Mouse (Mus musculus): Measurements from ENCODE around the gene Lpar3. TPM values are rescaled to one million over a fixed set of nuclear protein-coding genes. Genes with fewer than 3 reads are reported as not detected.

The Lpar3 gene
- polyA plus RNA-seq, 1 experiment, result not detected

DNA sequence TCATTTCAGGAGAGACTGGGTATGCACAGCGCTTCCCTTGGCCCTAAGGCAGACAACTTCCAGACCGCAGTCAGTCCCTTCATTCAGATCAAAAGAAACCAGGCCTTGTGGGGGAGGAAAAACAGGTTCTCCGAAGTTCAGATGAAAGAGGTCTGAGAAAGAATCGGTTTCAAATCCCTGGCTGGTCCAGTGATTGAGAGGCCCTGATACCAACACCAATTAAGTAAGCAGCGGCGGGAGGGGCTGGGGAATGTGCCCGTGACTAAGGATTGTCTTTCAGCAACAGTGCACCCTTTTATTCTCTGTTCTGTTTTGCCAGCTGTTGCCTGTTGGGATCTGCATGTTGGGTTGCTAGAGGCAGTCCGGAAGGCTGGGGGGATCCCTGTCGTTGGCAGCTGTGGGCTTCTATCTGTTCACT lies 90.4 kb downstream of the Lpar3 start:
- TF ChIP-seq CTCF (IDR thresholded peaks at IDR 0.05; ENCODE audit: control insufficient read depth, insufficient read depth, low read length) (no peak), POLR2A (IDR thresholded peaks at IDR 0.05; ENCODE audit: borderline replicate concordance, control insufficient read depth, low read depth, low read length) (no peak)
- Histone ChIP-seq H3K27ac (ENCODE audit: control insufficient read depth, insufficient read depth, low read depth, low read length, poor library complexity) (no peak overlapping the region), H3K4me1 (ENCODE audit: control insufficient read depth, insufficient read depth, low read length) (no peaks in the 10 kb centered on the region), H3K4me3 (replicated peaks; ENCODE audit: control insufficient read depth, low read depth, low read length) (no peak overlapping the region)
- 62% methylated on average over 9 of the region's 9 CpGs for WGBS

DNA sequence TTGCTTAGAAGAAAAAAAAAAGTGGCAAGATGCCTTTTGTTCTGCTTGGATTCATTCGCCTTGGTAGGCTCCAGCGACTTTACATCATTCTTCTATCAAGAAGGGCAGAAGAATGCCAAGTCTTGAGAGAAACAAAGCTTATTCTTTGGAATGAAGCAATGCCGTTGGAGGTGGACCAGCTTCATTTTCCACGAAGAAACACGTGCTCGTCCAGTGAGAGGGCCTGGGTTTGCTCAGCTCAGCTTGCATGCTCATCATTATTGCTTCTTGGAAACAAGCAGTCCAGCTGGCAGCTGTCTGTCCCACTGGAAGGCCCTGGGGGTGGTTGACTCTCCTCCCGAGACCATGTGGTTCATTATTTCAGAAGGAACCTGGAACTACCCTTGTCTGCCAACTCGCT lies 94.7 kb downstream of the Lpar3 start:
- no peak overlapping the region for H3K4me3 ChIP-seq (replicated peaks; ENCODE audit: control insufficient read depth, low read depth, low read length)
- no peak overlapping the region for H3K27ac ChIP-seq (ENCODE audit: control insufficient read depth, insufficient read depth, low read depth, low read length, poor library complexity)
- no peak for TF ChIP-seq POLR2A (IDR thresholded peaks at IDR 0.05; ENCODE audit: borderline replicate concordance, control insufficient read depth, low read depth, low read length)
- TF ChIP-seq CTCF (IDR thresholded peaks at IDR 0.05; ENCODE audit: control insufficient read depth, insufficient read depth, low read length), result no peak
- no peaks in the 10 kb centered on the region for H3K4me1 ChIP-seq (ENCODE audit: control insufficient read depth, insufficient read depth, low read length)
- WGBS, result 82% methylated on average over 8 of the region's 8 CpGs

DNA sequence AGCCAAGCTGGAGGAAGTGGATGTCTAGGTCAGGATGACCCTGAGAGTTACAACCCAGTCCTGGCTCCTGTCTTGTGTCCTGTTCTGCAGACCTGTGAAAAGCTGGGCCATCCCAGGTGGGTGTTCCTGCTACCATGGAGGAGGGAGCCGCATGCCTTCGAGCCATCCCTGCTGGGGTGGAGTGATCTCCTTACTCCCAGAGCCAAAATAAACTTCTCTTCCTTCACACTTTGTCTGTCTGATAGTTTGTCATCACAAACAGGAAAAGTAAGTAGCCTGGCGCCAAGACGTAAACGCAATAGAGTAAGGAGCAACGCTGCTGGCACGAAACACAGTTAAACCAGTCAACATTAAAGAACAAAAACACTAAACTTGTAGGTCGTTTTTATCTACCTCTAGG lies 95.5 kb downstream of the Lpar3 start:
- H3K4me1 ChIP-seq (ENCODE audit: control insufficient read depth, insufficient read depth, low read length), result no peaks in the 10 kb centered on the region
- H3K4me3 ChIP-seq (replicated peaks; ENCODE audit: control insufficient read depth, low read depth, low read length), result no peak overlapping the region
- WGBS, result 85% methylated on average over 8 of the region's 8 CpGs
- no peak for TF ChIP-seq CTCF (IDR thresholded peaks at IDR 0.05; ENCODE audit: control insufficient read depth, insufficient read depth, low read length)
- TF ChIP-seq POLR2A (IDR thresholded peaks at IDR 0.05; ENCODE audit: borderline replicate concordance, control insufficient read depth, low read depth, low read length), result no peak
- no peak overlapping the region for H3K27ac ChIP-seq (ENCODE audit: control insufficient read depth, insufficient read depth, low read depth, low read length, poor library complexity)

DNA sequence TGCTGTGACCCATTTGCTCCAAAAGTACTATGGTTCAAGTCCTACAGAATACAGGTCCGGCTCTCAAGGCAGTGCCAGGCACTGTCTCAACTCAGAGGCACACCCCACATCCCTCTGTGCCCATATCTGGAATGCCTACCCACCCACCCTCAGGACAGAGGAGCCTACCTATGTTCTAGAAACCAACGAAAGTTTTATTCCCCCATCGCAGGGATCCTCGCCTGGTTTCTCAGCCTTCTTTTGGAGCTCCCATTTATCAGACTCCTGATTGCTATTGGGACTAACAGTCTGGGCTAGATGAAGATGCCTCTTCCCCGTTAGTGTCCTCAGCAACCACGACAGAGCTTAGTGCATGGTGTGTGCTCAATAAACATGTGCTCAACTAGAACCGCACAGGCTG lies 96.6 kb downstream of the Lpar3 start:
- no peaks in the 10 kb centered on the region for H3K4me1 ChIP-seq (ENCODE audit: control insufficient read depth, insufficient read depth, low read length)
- WGBS, result 85% methylated on average over 7 of the region's 7 CpGs
- TF ChIP-seq POLR2A (IDR thresholded peaks at IDR 0.05; ENCODE audit: borderline replicate concordance, control insufficient read depth, low read depth, low read length) (no peak), CTCF (IDR thresholded peaks at IDR 0.05; ENCODE audit: control insufficient read depth, insufficient read depth, low read length) (no peak)
- H3K4me3 ChIP-seq (replicated peaks; ENCODE audit: control insufficient read depth, low read depth, low read length), result no peak overlapping the region
- H3K27ac ChIP-seq (ENCODE audit: control insufficient read depth, insufficient read depth, low read depth, low read length, poor library complexity), result no peak overlapping the region

DNA sequence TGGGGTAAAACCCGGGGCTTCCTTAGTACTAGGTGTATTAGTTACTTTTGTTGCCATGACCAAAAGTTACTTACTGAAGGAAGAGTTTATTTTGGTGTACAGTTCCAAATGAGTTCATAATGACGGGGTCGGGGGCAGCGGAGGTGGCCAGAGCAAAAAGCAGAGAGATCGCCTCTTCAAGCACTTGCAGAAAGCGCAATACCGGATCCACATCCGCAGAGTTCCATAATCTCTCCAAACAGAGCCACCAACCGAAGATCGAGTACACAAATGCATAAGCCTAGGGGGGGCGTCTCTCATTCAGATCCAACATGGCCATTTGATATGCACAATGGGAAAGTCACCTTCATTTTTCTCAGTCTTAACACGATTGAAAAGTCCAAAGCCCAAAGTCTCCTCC lies 97.1 kb downstream of the Lpar3 start:
- no peaks in the 10 kb centered on the region for H3K4me1 ChIP-seq (ENCODE audit: control insufficient read depth, insufficient read depth, low read length)
- H3K4me3 ChIP-seq (replicated peaks; ENCODE audit: control insufficient read depth, low read depth, low read length), result no peak overlapping the region
- no peak overlapping the region for H3K27ac ChIP-seq (ENCODE audit: control insufficient read depth, insufficient read depth, low read depth, low read length, poor library complexity)
- no peak for TF ChIP-seq CTCF (IDR thresholded peaks at IDR 0.05; ENCODE audit: control insufficient read depth, insufficient read depth, low read length)
- no peak for TF ChIP-seq POLR2A (IDR thresholded peaks at IDR 0.05; ENCODE audit: borderline replicate concordance, control insufficient read depth, low read depth, low read length)
- 87% methylated on average over 12 of the region's 12 CpGs for WGBS

DNA sequence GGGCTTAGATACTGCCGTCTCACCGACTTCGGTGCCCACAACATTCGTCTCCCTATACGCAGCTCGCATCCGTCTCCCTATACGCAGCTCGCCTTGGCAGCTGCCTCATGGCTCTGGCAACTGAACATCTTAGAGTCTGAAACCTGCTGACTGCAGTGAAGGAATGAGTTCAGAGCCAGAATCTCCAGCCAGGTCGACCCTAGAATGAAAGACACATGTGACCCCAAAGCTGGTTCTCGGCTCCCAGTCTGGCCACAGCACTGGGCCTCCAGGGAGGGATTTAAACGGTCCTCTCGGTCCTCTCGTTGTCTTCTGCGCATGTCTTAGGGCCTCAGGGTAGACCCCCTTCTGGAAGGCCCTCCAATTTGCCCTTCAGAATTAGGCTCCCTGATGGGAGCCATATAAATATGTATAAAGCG lies 97.8 kb downstream of the Lpar3 start:
- 85% methylated on average over 16 of the region's 16 CpGs for WGBS
- H3K4me3 ChIP-seq (replicated peaks; ENCODE audit: control insufficient read depth, low read depth, low read length), result no peak overlapping the region
- no peaks in the 10 kb centered on the region for H3K4me1 ChIP-seq (ENCODE audit: control insufficient read depth, insufficient read depth, low read length)
- TF ChIP-seq CTCF (IDR thresholded peaks at IDR 0.05; ENCODE audit: control insufficient read depth, insufficient read depth, low read length) (no peak), POLR2A (IDR thresholded peaks at IDR 0.05; ENCODE audit: borderline replicate concordance, control insufficient read depth, low read depth, low read length) (no peak)
- H3K27ac ChIP-seq (ENCODE audit: control insufficient read depth, insufficient read depth, low read depth, low read length, poor library complexity), result no peak overlapping the region

DNA sequence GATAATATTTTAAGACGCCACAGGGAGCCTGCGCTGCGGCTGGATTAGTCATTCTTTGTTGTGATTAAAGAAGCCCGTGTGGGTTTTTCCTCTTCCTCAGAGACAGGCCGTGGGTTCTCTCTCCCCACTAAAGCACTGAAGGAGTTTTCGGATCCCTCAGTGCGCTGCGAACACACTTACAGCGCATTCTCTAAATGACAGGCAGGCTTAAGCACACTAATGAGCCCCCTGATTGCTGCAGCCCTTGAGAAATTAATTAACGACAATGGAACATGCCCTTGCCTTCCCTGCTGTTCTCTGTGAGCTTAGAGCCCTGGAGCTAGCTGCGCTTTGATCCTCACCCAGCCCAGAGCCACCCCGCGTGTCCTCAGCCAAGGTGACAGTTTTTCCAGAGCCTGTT lies 98.2 kb downstream of the Lpar3 start:
- TF ChIP-seq CTCF (IDR thresholded peaks at IDR 0.05; ENCODE audit: control insufficient read depth, insufficient read depth, low read length) (no peak), POLR2A (IDR thresholded peaks at IDR 0.05; ENCODE audit: borderline replicate concordance, control insufficient read depth, low read depth, low read length) (no peak)
- H3K4me1 ChIP-seq (ENCODE audit: control insufficient read depth, insufficient read depth, low read length), result no peaks in the 10 kb centered on the region
- WGBS, result 70% methylated on average over 13 of the region's 13 CpGs
- no peak overlapping the region for H3K27ac ChIP-seq (ENCODE audit: control insufficient read depth, insufficient read depth, low read depth, low read length, poor library complexity)
- no peak overlapping the region for H3K4me3 ChIP-seq (replicated peaks; ENCODE audit: control insufficient read depth, low read depth, low read length)

DNA sequence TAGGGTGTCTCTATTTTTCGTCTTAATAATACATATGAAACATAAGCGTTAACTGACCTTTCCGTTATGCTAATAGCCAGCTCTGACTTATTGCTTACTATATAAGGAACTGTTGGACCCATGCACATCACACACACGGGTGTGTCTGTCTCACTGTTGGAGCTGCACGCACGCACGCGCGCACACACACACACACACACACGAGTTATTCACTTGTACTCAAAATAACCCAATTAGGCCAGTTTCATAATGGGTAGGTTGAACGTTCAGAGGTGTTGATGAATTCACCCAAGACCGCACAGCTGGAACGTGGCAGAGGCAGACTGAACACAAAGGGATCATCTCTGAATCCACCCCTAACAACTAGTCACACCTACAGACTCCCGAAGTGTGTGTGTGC lies 98.7 kb downstream of the Lpar3 start:
- Histone ChIP-seq H3K4me1 (ENCODE audit: control insufficient read depth, insufficient read depth, low read length) (no peaks in the 10 kb centered on the region), H3K27ac (ENCODE audit: control insufficient read depth, insufficient read depth, low read depth, low read length, poor library complexity) (no peak overlapping the region), H3K4me3 (replicated peaks; ENCODE audit: control insufficient read depth, low read depth, low read length) (no peak overlapping the region)
- 84% methylated on average over 14 of the region's 14 CpGs for WGBS
- TF ChIP-seq CTCF (IDR thresholded peaks at IDR 0.05; ENCODE audit: control insufficient read depth, insufficient read depth, low read length) (no peak), POLR2A (IDR thresholded peaks at IDR 0.05; ENCODE audit: borderline replicate concordance, control insufficient read depth, low read depth, low read length) (no peak)

DNA sequence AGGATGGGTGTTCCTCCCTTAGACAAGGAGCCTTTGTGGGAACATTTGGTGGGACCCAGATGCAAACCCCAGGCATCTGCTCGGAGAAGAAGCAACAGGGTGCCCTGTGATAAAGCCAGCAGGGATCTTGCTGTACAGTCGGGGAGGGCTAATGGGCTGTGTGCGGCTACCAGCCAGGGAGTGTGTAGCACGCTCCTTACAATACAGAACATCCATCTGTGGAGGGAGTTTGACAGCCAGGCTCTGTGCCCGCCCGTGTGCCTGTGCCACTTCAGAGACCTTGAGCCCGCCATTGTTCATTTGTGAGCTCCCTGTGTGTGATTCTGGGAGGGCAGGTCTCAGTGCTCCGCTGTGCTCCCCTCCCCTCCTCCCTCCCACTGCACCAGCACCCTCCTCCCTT lies 104.2 kb downstream of the Lpar3 start:
- WGBS, result 77% methylated on average over 8 of the region's 8 CpGs
- H3K27ac ChIP-seq (ENCODE audit: control insufficient read depth, insufficient read depth, low read depth, low read length, poor library complexity), result no peak overlapping the region
- no peak overlapping the region for H3K4me3 ChIP-seq (replicated peaks; ENCODE audit: control insufficient read depth, low read depth, low read length)
- peaks cover 2% of the 10 kb centered on the region; the same call in 1 of the 2 replicates for H3K4me1 ChIP-seq (ENCODE audit: control insufficient read depth, insufficient read depth, low read length)
- TF ChIP-seq POLR2A (IDR thresholded peaks at IDR 0.05; ENCODE audit: borderline replicate concordance, control insufficient read depth, low read depth, low read length), result no peak
- no peak for TF ChIP-seq CTCF (IDR thresholded peaks at IDR 0.05; ENCODE audit: control insufficient read depth, insufficient read depth, low read length)
